In the genomic region with DNA sequence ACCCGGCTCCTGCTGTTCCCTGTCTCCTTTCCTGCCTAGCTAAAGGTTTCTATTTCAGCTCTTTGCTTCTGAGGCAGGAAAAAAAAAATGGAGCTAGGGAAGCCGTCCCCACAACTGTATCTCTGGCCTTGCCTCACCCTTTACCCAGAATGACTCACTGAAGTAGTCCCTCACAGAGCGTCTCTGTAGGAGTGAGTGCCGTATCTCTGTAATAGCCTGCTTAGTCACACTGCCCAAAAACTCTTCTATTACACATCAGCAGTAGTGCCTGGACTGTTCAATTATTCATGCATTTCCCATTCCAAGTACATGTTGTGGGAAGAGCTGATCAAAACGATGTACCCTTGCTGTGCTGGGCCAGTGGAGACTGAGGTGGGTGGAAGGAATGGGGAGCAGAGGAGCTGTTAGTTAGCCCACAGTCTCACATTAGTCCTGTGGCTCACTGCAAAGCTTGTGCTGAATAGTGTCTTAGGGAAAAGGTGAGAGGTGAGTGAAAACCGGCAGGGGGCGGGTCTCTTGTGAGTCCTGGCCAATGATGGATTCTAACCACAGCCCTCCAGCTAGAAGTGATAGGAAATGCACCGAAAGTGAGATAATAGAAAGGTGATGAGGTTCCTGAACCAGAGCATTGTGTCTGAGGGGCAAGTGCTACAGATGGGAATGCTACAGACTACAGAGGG, we compare ENCODE assay signal across 13 mouse cellular contexts. TPM values are rescaled to one million over a fixed set of nuclear protein-coding genes. Genes with fewer than 3 reads are reported as not detected.
DNase-seq lines count a peak whose midpoint lies in the region; ATAC-seq and TF ChIP-seq lines count a peak whose summit lies in the region.
"Had no signal": no experiment of that assay in that cellular context is flagged by ENCODE, and none has a peak within 500 bp of the region (broad histone marks: within the 10 kb centered on the region; RNA-seq: fewer than 3 reads in every experiment).

No protein-coding gene starts in this region.

- no peak for TF ChIP-seq EP300 in stomach, postnatal 0 days (optimal IDR thresholded peaks at IDR 0.05)

- TF ChIP-seq CTCF in thymus, adult 2 months (IDR thresholded peaks at IDR 0.05; ENCODE audit: borderline replicate concordance, control insufficient read depth, extremely low read depth, insufficient read depth, low read length, poor library complexity): no peak
- TF ChIP-seq CTCF in embryonic fibroblast, embryonic 13.5 days (IDR thresholded peaks at IDR 0.05; ENCODE audit: borderline replicate concordance, insufficient read depth, low read length): no peak
- TF ChIP-seq CTCF in stomach, postnatal 0 days (IDR thresholded peaks at IDR 0.05; ENCODE audit: low read depth): no peak

- WGBS in thymus, adult 2 months: 91% methylated on average over 8 of the region's 8 CpGs
- 56% methylated on average over 8 of the region's 8 CpGs for WGBS in stomach, postnatal 0 days

- no peak overlapping the region for H3K4me2 ChIP-seq in stomach, postnatal 0 days (replicated peaks; ENCODE audit: low read depth)
- H3K4me2 ChIP-seq: liver, embryonic 11.5 days had no signal

- peak; percentile 85 for ATAC-seq in stomach, postnatal 0 days (ENCODE audit: low FRiP score, low TSS enrichment)

- H3K4me1 ChIP-seq in thymus, adult 2 months (replicated peaks; ENCODE audit: control insufficient read depth, insufficient read depth, low read length): no peaks in the 10 kb centered on the region
- H3K4me1 ChIP-seq in embryonic fibroblast, embryonic 13.5 days (ENCODE audit: control insufficient read depth, insufficient read depth, low read length): peaks cover 13% of the 10 kb centered on the region
- H3K4me1 ChIP-seq in stomach, postnatal 0 days (replicated peaks; ENCODE audit: control insufficient read depth, insufficient read depth): no peaks in the 10 kb centered on the region

- H3K9me3 ChIP-seq in stomach, postnatal 0 days (ENCODE audit: control insufficient read depth, low read length): no peaks in the 10 kb centered on the region
- H3K9me3 ChIP-seq: forebrain, embryonic 10.5 days had no signal

- H3K27me3 ChIP-seq in thymus, adult 2 months (ENCODE audit: control insufficient read depth, insufficient read depth, low read length): no peaks in the 10 kb centered on the region
- H3K27me3 ChIP-seq in stomach, postnatal 0 days (ENCODE audit: control insufficient read depth, insufficient read depth, low read length): no peaks in the 10 kb centered on the region

- no peaks in the 10 kb centered on the region for H3K36me3 ChIP-seq in thymus, adult 2 months (ENCODE audit: control insufficient read depth, insufficient read depth, low read length)
- H3K36me3 ChIP-seq in stomach, postnatal 0 days (ENCODE audit: control insufficient read depth, insufficient read depth, low read length): no peaks in the 10 kb centered on the region
- H3K36me3 ChIP-seq: forebrain, embryonic 10.5 days had no signal

- no peak overlapping the region for H3K4me3 ChIP-seq in thymus, adult 2 months (ENCODE audit: control insufficient read depth, insufficient read depth, low read length)
- H3K4me3 ChIP-seq in embryonic fibroblast, embryonic 13.5 days (ENCODE audit: insufficient read depth, low read length): no peak overlapping the region
- no peak overlapping the region for H3K4me3 ChIP-seq in stomach, postnatal 0 days (ENCODE audit: low read depth, low read length)
- H3K4me3 ChIP-seq: forebrain, embryonic 10.5 days had no signal

- peak; percentile 74 for DNase-seq in adrenal gland, adult 2 months
- no peak for DNase-seq in adrenal gland, postnatal 4 days (ENCODE audit: low spot score in 2 of 2)
- peak; percentile 8 for DNase-seq in thymus, adult 2 months
- DNase-seq in thymus, postnatal 0 days (ENCODE audit: low spot score): no peak
- no peak for DNase-seq in stomach, postnatal 0 days (ENCODE audit: low spot score)
- DNase-seq in cerebellum, adult 11-12 months: no peak
- DNase-seq in B cell, adult 2 months: no peak
- DNase-seq: gastrocnemius, postnatal 14 days; lung, postnatal 4 days; retina, postnatal 1 day had no signal

- H3K27ac ChIP-seq in thymus, adult 2 months (ENCODE audit: control insufficient read depth, insufficient read depth, low read length): no peak overlapping the region
- H3K27ac ChIP-seq in embryonic fibroblast, embryonic 13.5 days (ENCODE audit: insufficient read depth, low read length): peak overlapping the region; percentile 73
- no peak overlapping the region for H3K27ac ChIP-seq in stomach, postnatal 0 days (replicated peaks)
- H3K27ac ChIP-seq: forebrain, embryonic 10.5 days had no signal

- H3K9ac ChIP-seq in stomach, postnatal 0 days (ENCODE audit: low read length): no peak overlapping the region

- no peak for TF ChIP-seq POLR2A in thymus, adult 2 months (IDR thresholded peaks at IDR 0.05; ENCODE audit: control insufficient read depth, extremely low read depth, insufficient read depth, low read length, poor library complexity)
- TF ChIP-seq POLR2A in embryonic fibroblast, embryonic 13.5 days (IDR thresholded peaks at IDR 0.05; ENCODE audit: low read depth, low read length): no peak

RNA-seq across cellular contexts. Expression of gene Sspn, which starts 46.5 kb away (rescaled TPM):
- 10 to 100 TPM in 1 of 2 experiments, 1 to 10 TPM in 1; 9.8 to 17.0 TPM for total RNA-seq in adrenal gland, adult 2 months (2021)
- 6.8 and 7.1 TPM in 2 replicates for polyA plus RNA-seq in adrenal gland, adult 2 months (2012; rRNA removed)
- total RNA-seq in adrenal gland, postnatal 4 days (2021): 10 to 100 TPM; 18.2 to 21.2 TPM
- polyA plus RNA-seq in thymus, adult 2 months (2012; rRNA removed): 1.4 and 2.9 TPM in 2 replicates
- 1.2 and 1.3 TPM in 2 replicates for polyA plus RNA-seq in thymus, postnatal 0 days (2015; fragmentation: Nextera tagmentation; extraction: Ambion mirVana)
- polyA plus RNA-seq in embryonic fibroblast, embryonic 13.5 days (2011; ENCODE audit: insufficient read length, low read depth, missing spikeins): 19.1 and 25.0 TPM in 2 replicates
- 8.0 and 8.1 TPM in 2 replicates for polyA plus RNA-seq in stomach, postnatal 0 days (2015; fragmentation: Nextera tagmentation; extraction: Ambion mirVana)

Comparison
In these comparisons a context has a peak if more than half of its experiments do, and no peak if none do; other contexts are left out.
1. DNase-seq: peak in adrenal gland, adult 2 months (single experiment) and thymus, adult 2 months (single experiment); none in adrenal gland, postnatal 4 days (0 of 2), thymus, postnatal 0 days (single experiment), stomach, postnatal 0 days (single experiment), cerebellum, adult 11-12 months (single experiment) and B cell, adult 2 months (0 of 2).